Mouse (Mus musculus) effector memory CD4-positive, alpha-beta T cell, adult 5 months (primary cell): ENCODE results near the gene Trip4. TPM values are rescaled to one million over a fixed set of nuclear protein-coding genes. Genes with fewer than 3 reads are reported as not detected.

ENCODE experiments used
- polyA plus RNA-seq: library from polyadenylated mRNA; unstranded; fragments of 100-300 nt; shearing (Covaris generic); gene quantifications from one replicate; pipeline ENCODE4 v1.2.1, GENCODE M21; 2017

The Trip4 gene
- polyA plus RNA-seq = 24.9 TPM

DNA sequence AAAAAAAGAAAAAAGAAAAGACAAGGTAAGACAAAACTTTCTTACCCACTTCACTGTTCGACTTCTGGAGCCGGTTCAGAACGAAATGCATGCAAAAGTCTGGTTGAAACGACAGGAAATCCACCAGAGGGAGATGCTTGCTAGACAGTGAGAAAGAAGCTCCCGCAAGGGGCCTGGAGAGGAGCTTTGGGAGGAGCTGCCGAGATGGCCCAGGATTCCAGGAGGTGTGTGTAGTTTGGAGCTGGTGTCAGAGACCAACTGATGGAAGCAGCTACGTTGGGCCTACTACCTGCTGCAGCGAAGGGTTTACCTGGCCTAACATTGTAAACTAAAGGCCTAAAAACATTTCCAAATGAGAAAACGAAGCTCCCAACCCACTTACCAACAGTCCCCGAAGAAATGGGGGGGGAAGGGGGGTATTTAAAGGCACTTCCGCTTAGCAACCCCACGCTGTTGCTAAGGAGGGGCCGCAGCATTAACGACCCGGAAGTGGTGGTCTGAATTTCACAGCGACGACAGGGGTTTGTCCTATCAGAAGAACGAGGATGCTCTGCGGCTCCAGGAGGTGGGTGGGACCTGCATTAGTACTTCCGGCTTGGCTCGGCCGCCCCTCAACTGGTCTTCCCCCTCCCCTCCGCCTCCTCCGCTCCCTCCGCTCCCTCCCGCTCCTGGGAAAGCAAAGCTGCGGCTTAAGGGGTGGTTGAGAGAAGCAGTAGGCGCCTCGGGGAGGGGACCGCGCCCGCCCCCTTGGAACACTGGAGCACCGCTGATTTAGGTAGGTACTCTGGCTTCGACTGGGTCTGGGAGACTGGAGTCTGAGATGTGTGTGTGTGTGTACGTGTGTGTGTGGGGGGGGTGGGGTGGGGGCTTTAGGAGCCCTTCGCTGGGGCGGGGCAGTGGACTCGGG is at the start of gene Trip4, which contains the start of gene Csnk1g1:
Trip4 (minus strand) TSS at position 401 of the 907 bp plus-strand sequence.
Csnk1g1 (plus strand) TSS at position 531 of the 907 bp plus-strand sequence.

DNA sequence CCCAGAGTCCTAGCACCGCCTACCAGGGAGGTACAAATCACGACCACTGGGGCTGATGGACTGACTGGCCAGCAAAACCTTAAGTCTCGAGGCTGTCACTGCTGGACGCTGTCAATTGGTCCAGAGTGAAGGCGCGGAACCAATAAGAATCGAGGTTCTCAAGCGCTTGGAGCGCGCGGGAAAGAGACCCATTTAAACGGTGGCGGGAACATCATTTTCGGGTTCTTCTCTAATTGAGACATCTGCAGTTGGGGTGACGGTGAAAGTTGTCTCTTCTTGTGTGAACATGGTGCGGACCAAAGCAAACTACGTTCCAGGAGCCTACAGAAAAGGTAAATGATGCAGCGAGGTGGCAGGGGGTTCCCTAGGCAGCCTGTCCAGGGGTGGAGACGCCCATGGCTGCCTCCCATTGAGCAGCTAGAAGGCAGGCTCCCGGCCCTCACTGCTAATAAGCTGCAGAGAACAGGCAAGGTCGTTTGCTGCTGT is 18.4 kb downstream of the Trip4 start, which contains the start of gene Pclaf:
Pclaf (plus strand) TSS at position 95 of the 486 bp plus-strand sequence.

DNA sequence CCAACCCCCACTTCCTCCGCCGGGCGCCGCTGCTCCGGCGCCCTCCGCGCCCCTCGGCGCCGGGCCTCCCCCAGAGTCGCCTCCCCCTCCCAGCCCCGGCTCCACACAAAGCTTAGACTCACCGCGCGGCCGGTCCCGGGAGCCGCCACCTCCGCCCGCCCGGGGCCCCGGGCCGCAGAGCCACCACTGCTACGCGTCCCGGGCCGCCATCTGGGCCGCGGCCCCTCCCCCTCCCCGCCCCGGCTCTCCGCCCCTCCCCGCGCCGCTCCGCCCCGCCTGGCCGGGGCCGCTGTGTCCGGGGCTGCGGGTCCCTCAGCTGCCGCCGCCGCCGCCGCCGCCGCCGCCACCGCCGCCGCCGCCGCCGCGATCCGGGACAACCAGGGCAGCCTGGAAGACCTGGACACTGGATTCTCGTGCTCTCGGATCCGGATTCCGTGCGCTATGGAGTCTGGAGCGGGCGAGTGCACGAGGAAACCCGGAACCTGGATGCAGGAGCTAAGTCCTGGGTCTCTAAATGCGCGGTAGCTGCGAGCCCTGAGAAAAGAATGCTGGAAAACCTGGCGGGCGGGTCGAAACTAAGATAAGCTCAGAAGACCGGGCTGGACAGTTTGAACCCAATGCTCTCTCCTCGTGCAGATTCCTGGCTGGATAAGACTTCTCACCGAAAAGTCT is 81.1 kb downstream of the Trip4 start, which contains the start of gene Zfp609:
Zfp609 (minus strand) TSS at position 221 of the 672 bp plus-strand sequence.

Other genes starting within 250 kb of the Trip4 start
- 65.6 TPM for gene Oaz2, start 240.8 kb downstream of the Trip4 start, polyA plus RNA-seq
- 6.3 TPM for gene Zfp609, start 81.2 kb downstream of the Trip4 start, polyA plus RNA-seq
- 1.4 TPM for gene Pclaf, start 18.6 kb downstream of the Trip4 start, polyA plus RNA-seq
- gene Csnk1g1, start 130 bp upstream of the Trip4 start, polyA plus RNA-seq = 28.4 TPM
- 211 TPM for gene Ppib, start 151.4 kb upstream of the Trip4 start, polyA plus RNA-seq
- 0.27 TPM for gene Snx22, start 160.9 kb upstream of the Trip4 start, polyA plus RNA-seq
- gene Snx1, start 217.8 kb upstream of the Trip4 start, polyA plus RNA-seq = 111 TPM
- gene Ciao2a, start 217.8 kb upstream of the Trip4 start, polyA plus RNA-seq = 65.8 TPM
- 2.1 TPM for gene Dapk2, start 249.4 kb upstream of the Trip4 start, polyA plus RNA-seq